Mouse (Mus musculus) heart, embryonic 13.5 days (tissue): Measurements from ENCODE around the gene Gtf2ird1. TPM values are rescaled to one million over a fixed set of nuclear protein-coding genes. Genes with fewer than 3 reads are reported as not detected.

ENCODE experiments used
- microRNA-seq: library from miRNA; unstranded; fragments of <30 nt; microRNA quantifications from one replicate; pipeline ENCODE4, GENCODE M21; 2016
- polyA plus RNA-seq: library from polyadenylated mRNA; unstranded; fragments of >200 nt; fragmentation: Nextera tagmentation; extraction: Ambion mirVana; gene quantifications from 2 replicates; pipeline ENCODE4 v1.2.1, GENCODE M21; 2015

Gtf2ird1 gene
- polyA plus RNA-seq, 1 experiment from 2014 or later: 53.4 TPM

Small RNAs within 50 kb of the gene (microRNA-seq; reads per million reads assigned to microRNA genes)
- not detected for gene Gm26340
- not detected for gene Mir3965

Other genes starting within 250 kb of the Gtf2ird1 start
- gene Ncf1, start 227.1 kb downstream of the Gtf2ird1 start, polyA plus RNA-seq: 2.7 and 3.1 TPM in 2 replicates
- gene Gtf2i, start 142.0 kb downstream of the Gtf2ird1 start, polyA plus RNA-seq: 125 and 127 TPM in 2 replicates
- gene Clip2, start 95.7 kb upstream of the Gtf2ird1 start, polyA plus RNA-seq: 1.5 and 2.0 TPM in 2 replicates
- not detected in 2 replicates for gene Syna, start 103.5 kb upstream of the Gtf2ird1 start, polyA plus RNA-seq
- 196 and 200 TPM in 2 replicates for gene Rfc2, start 124.7 kb upstream of the Gtf2ird1 start, polyA plus RNA-seq
- gene Lat2, start 158.3 kb upstream of the Gtf2ird1 start, polyA plus RNA-seq: 2.2 and 2.8 TPM in 2 replicates
- 318 and 329 TPM in 2 replicates for gene Eif4h, start 182.8 kb upstream of the Gtf2ird1 start, polyA plus RNA-seq
- 3.1 and 3.8 TPM in 2 replicates for gene Limk1, start 231.9 kb upstream of the Gtf2ird1 start, polyA plus RNA-seq